Mouse (Mus musculus): Measurements from ENCODE around the gene Calcr.
"Not testable (repeated sequence)": the region's sequence is repeated elsewhere in the genome, so short reads cannot be mapped to it uniquely, and the experiment has no call there.

Calcr gene

GRCm38 (mm10) chr6:3764230-3764764 is at the start of gene Calcr:
Gene Calcr, minus strand, starts transcription at chr6:3764714.
- no peak for DNase-seq

DNA sequence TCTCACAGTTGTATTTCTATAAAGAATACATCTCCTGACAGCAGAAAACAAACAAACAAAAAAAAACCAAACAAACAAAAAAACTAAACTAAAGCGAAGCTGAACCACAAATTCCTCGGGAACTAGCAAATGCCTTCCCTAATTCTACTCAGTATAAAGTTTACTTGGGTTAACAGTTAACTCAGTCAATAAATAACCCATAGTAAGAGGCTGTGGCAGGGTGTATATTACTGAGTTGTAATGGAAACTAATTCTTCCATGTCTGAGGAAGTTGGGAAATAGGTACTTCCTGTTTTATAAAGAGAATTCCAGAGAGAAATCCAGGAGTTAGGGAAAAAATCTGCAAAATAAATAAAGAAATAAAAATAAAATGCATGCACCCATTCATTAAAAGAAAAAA is 3.0 kb upstream of the Calcr start:
- DNase-seq = no peak

DNA sequence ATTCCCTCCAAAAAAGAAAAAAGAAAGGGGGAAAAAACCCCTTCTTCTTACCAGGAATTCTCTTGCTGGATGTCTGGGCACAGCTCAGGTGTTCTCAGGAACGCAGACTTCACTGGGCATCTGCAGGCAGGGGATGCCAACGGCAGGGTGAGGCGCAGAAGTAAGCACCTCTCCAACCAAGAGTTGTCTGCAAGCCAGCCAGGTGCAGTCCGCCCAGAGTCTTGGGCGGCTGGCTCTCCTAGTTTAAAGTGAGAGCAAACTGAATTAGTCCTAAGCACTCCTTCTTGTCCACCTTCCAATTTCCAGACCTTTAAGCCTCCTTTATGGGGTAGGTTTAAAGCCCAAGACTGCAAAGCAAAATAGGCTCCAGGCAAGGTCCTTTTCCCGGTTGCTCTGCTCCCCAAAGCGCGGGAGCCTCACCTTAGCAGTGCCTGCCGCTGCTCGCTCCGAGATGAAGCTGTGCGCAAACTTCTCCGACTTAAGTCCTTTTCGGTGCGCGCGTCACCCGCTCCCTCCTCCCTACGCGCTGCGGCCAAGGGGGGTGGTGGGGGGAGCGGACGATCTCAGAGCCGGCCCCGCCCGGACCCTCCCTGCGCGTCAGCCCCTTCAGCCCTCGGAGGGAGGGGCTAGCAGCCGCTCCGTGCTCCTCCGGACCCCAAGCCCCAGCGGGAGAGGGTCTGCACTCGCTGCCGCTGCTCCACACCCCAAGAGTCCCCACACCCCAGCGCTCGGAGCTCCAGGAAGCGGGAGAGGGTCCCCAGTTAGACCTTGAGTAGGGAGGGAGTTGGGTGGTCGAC is 1.1 kb downstream of the Calcr start:
- no peak for DNase-seq

DNA sequence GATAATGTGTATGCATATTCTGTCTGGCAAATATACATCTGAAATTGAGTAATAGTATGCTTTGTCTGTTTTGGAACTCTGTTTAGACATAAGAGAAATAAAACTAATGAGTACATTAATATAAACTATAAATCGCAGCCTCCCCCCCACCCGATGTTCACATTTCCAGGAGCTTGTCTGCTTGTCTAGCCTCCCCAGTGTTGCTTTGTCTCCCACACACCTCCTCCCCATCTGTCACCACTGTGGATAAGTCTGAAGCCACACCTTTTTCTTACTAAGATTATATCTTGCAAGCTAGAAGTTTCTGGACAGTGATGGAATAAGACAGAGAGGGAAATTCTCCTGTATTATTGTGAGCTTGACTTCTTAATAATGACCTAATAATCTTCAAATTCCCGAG is 12.9 kb downstream of the Calcr start:
- peak; percentile 9 for DNase-seq

DNA sequence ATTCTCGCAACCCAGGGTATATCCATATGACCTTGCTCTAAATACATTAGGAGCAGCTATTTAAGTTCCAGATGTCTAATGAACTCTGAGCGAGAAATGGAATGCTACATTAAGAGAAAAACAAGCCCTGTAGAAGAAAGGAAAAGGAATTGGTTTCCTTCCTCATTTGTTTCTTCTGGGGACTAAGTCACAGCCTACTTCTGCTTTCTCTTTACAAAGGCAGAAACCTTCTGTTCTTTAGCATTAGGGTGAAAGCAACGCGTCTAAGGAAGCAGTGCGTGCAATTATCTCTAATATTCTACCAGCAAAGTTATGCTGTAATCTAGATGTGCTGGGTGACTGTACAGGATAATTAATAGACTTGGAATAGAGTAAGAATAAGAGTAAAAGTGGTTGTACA is 14.9 kb downstream of the Calcr start:
- no peak for DNase-seq

GRCm38 (mm10) chr6:3745546-3745945 is 19.0 kb downstream of the Calcr start:
- no peak for DNase-seq

DNA sequence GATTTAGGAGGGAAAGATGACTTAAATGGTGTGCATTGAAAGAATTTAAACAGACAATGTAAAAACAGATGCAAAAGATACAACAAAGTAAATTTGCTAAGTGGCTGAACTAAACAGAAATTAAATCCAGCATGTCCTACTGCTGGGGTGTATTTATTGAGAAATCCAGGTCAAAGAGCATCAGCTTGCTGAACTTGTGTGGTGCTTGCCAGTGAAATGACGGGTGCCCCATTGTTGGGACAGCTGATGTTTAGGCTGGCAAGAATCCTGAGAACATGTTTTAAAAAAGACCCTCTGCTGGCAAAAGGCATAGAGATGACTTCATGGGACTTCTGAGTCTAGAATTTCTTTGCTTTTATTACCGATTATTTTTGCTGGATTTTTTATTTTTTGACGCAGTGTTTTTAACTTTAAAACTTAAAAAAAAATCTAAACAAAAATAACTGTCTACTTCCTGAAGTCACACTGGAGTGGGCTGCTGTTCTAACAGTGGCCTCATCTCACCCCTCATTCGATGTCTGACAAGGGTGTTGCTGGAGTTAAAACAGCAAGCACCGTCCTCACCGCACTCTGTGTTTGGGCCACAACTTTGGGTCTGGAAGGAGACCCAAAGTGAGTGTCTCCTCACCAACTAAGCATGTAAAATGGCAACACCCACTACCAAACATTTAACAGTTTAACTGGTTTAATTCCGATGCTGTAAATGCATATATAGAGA is 22.4 kb downstream of the Calcr start:
- DNase-seq = no peak

- DNase-seq = no peak
Observed at GRCm38 (mm10) chr6:3741296-3741695, 23.2 kb downstream of the Calcr start.

- no peak for DNase-seq
Observed at GRCm38 (mm10) chr6:3730246-3730867, 34.2 kb downstream of the Calcr start.

DNA sequence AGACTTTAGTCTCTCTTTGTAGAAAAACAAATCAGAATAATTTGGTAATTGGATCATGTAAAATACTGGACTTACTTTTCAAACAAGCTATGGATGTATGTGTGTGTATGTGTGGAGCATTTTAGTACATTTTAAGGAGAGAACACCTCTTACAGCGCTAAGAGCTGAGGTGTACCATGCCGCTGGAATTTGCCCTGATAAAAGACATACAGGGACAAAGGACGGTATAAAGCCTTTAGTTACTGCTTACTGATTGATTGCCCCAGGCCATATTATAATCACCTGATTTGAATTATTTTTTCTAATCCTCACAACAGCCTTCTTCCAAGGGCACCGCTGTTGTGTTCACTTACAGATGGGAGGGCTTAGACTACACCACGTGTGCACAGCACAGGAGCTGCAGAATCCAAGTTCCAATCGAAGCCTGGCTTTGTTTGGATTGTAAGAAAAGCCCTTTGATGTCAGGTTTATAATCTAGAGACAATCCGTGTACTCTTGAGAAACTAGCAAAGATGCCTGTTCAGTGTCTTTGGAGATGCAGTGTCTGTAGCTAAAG is 76.3 kb downstream of the Calcr start:
- DNase-seq = no peak

- DNase-seq = not testable (repeated sequence)
Observed at GRCm38 (mm10) chr6:3678286-3678685, 86.2 kb downstream of the Calcr start.

- no peak for DNase-seq
Observed at GRCm38 (mm10) chr6:3677806-3678205, 86.7 kb downstream of the Calcr start.

GRCm38 (mm10) chr6:3671941-3672340 is 92.6 kb downstream of the Calcr start:
- DNase-seq = not testable (repeated sequence)

GRCm38 (mm10) chr6:3664147-3664716 is 100.3 kb downstream of the Calcr start:
- DNase-seq = no peak

- no peak for DNase-seq
Observed at GRCm38 (mm10) chr6:3658405-3658804, 106.1 kb downstream of the Calcr start.

Data from right cerebral cortex, postnatal 25 days (tissue).